Mouse (Mus musculus) frontal cortex, adult (tissue): ENCODE data around the gene Cacna2d1.

ENCODE experiments used
- ATAC-seq: cut with Nextera tagmentation; 2 replicates; pipeline ENCODE4 v1.9.2; 2017; ENCODE audit warnings: mild to moderate bottlenecking, moderate library complexity, mixed read lengths; ENCODE audit not compliant: low TSS enrichment

The Cacna2d1 gene

GRCm38 (mm10) chr5:15983354-15983753 lies 48.9 kb downstream of the Cacna2d1 start:
- ATAC-seq: peak; percentile 62; the same call in 1 of the 2 replicates

DNA sequence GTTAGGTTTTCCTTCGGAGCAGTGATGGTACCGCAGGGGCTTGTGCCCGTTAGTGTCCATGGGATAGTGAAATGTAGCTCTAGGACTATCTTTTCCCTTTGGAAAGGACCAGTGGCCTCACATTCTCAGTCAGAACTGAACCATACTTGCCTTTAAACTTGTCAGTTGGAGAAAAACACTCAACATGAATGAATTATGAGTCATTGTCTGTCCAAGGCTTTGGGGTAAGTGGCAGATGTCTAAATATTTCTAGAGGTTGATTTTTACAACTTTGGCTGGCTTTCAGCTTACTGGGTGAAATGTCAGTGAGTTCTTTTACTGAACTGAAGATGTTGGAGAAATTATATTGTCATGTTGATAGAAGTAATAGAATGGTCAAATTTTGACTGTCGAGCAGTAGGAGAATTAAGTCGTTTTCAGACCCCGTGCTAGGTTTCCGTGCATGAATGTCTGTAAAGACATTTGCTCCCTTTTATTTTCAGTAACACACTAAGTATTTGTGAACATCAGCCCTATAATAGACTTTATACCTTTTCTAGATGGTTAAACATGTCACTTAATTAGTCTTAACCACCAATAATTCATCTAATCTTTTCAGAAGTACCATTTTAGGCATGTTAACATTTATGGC lies 50.9 kb downstream of the Cacna2d1 start:
- ATAC-seq: no peak

DNA sequence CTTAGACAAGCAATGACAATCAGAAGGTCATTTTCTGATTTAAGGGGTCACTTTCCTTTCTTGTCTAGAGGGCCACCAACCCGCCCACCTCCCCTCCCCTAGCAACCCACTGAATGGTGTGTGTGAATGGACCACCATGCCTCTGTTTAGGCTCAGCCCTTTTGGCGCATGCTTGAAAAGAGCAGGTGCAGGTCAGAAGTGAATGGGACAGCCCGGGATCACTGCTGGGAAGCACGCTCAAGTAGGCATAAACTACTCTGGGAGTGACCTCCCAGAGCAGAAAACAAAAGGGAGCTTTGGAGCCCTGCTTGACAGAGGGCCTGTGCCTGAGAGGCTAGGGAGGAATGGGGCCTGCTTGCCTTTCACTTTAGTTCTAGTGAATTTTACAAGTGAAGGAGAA lies 51.4 kb downstream of the Cacna2d1 start:
- no peak for ATAC-seq

GRCm38 (mm10) chr5:15991428-15992139 lies 57.1 kb downstream of the Cacna2d1 start:
- ATAC-seq: peak; percentile 38; the same call in 1 of the 2 replicates

DNA sequence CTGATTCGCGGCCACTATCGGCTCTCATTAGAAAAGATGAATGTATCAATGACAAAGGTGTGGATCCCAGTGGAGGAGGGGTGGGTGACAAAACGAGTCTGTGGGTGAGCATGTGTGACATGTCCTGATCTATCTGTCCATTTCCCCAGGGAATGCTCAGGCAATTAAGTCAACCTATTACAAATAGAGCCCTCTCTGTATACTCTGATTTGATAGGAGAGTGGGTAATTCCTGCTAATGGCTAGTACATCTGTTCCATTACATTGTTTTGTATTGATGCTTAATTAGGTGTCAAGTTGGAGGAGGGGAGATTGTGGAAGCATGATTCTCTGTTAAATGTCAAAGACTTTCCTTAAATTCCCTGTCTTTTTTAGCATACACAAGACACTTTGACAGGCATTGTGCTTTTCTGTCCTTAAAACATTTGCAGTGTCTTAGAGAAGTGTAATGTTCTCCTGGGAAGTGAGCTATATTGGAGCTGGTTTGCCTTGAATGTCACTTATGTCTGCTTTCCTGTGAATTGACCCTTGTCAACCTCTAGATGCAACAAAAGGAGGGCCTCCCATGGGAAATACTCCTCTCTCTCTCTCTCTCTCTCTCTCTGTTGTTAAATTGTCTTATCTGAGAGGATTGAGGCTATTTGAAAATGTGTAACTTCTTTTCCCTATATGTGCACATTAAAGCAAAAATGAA lies 58.9 kb downstream of the Cacna2d1 start:
- ATAC-seq: no peak

DNA sequence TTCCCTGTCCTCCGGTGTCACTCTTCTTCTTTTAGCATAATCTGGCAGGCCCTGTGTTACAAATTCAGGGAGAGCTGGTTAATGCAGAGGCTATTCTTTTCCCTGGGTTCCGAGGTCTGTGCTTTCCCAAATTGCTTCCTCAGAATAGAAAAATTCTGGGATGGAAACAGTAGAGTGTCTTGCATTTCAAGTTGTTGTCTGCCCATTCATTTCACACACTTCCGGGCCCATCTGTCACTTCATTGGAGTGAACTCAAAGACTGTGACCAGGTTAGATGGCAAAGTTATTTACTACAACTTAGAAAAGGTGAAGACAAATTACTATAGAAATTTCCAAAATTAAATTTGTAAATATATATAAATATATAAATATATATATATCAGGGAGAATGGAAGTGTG lies 62.7 kb downstream of the Cacna2d1 start:
- no peak for ATAC-seq

- no peak for ATAC-seq
Observed at GRCm38 (mm10) chr5:15997769-15998168, 63.3 kb downstream of the Cacna2d1 start.

- peak; percentile 92 for ATAC-seq
Observed at GRCm38 (mm10) chr5:16000917-16001316, 66.4 kb downstream of the Cacna2d1 start.

GRCm38 (mm10) chr5:16002431-16003063 lies 68.1 kb downstream of the Cacna2d1 start:
- ATAC-seq: no peak

- ATAC-seq: no peak
Observed at GRCm38 (mm10) chr5:16004305-16004704, 69.8 kb downstream of the Cacna2d1 start.

DNA sequence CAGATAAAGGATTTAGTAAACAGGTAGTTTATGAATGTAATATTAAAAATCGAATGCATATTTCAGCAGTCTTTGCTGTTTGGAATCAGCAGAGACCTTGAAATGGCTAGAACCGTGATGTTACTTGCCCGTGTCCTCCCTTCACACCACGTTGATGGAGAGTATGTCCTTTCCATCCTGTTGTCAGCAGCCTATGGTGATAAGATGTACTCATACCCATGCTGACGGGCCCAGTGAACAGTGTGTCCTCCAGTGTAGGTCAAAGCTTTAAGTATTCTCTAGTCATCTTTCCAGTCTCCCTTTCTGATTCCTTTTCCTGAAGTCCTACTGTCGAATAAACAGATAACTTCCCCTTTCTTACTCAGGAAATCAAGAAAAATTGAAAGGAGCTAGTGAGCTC lies 72.5 kb downstream of the Cacna2d1 start:
- ATAC-seq: no peak

GRCm38 (mm10) chr5:16013649-16014048 lies 79.2 kb downstream of the Cacna2d1 start:
- ATAC-seq: no peak

GRCm38 (mm10) chr5:16014392-16014791 lies 79.9 kb downstream of the Cacna2d1 start:
- no peak for ATAC-seq

DNA sequence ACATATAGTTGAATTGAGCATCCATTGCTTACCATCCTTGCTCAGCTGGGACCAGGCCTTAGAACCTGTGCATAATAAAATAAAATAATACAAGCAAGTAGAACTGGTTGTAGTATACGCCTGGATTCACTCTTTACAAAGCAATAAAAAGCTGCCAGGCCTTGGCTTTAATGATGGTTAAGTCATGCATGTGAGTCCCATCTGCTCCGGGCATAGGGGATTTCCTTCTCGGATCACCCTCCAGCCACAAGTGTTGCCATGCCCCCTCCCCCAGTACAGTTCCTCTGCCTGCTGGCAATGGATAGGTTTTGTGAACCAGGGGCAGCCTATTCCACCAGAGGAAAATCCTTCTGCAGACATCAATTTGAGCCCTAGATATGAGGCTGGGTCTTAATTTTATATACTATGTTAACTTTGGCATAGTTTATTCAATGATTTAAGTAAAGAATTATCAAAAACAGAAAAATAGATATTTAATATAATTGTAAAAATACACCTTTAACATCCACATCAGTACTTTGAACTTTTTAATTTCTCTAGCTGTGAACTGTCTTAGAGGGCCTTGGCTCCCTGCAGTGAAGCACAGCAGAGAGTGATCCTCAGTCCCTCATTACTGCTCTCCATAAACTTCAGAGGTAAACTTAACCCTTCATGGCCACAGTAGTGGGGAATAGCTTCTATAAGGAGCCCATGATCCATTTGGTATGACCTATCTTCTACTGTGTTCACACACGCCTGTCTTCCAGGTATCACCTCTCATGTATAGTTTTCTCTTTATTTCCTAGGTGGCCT lies 90.3 kb downstream of the Cacna2d1 start:
- ATAC-seq: no peak

- no peak for ATAC-seq
Observed at GRCm38 (mm10) chr5:16028881-16029280, 94.4 kb downstream of the Cacna2d1 start.

DNA sequence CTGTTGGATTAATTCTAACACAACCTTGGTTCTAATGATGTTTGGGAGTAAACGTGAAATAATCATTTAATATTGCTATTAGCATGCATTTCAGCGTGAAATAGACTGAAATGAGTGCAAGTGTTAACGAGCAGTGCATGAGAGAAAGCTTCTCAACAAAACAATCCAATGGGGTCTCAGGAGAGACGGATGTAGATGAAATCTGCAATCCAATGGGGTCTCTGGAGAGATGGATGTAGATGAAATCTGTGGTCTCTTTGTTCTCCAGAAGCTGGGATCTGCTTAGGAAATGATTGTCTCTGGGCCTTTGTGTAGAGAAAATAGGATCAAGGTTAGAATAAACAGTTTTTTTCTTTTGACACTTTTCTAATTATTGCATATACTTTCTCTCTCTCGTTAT lies 95.0 kb downstream of the Cacna2d1 start:
- ATAC-seq: no peak

- no peak for ATAC-seq
Observed at GRCm38 (mm10) chr5:16033569-16033968, 99.1 kb downstream of the Cacna2d1 start.

DNA sequence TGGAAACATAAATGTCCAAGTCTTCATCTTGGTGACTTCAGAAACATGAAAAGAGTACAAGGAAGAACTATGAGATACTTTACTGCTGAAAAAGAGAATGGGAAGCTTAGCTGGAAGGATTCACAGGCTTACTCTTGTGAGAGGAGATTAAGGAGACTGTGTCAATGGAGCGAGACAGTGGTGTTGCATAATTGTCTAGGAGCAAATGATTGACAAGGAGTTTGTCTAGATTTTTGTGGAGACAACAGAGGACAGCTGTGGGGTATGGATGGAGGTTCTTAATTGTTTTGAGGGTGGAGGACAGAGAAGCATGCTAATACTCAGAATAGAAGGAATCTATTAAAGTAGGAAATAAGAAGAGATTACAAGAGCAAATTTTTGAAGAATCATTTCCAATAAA lies 100.8 kb downstream of the Cacna2d1 start:
- ATAC-seq: no peak

DNA sequence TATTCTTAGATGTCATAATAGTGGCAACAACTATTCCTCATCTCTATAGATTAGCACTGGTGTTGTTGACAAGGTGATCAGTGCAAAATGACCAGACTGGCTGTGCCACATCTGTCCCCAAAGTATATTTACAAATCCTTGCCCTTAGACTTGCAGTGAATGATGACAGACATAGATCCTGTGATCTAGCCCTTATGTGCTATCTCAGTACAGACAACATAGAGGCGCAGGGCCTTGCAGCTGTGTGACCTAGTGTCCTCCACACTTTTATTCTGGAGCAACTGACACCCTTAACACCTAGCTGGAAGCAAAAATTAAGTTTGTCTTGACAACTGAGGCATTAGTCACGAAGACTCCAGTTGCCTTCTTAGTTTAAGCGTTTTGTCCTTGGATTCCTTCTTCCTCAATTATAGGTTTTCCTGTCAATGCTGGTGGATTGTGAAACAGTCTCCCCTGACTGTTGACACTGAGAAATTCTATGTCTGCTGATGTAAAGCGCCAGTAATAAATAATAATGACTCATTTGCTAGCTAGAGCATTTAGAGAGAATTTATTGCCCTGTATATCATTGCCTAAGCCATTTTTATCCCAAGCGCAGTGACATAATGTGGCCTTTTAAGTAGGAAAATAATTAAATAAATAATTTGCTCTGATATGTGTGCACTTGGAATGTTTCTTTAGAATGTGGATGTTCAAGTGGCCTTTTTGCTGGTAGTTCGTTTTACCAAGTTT lies 110.8 kb downstream of the Cacna2d1 start:
- no peak for ATAC-seq

DNA sequence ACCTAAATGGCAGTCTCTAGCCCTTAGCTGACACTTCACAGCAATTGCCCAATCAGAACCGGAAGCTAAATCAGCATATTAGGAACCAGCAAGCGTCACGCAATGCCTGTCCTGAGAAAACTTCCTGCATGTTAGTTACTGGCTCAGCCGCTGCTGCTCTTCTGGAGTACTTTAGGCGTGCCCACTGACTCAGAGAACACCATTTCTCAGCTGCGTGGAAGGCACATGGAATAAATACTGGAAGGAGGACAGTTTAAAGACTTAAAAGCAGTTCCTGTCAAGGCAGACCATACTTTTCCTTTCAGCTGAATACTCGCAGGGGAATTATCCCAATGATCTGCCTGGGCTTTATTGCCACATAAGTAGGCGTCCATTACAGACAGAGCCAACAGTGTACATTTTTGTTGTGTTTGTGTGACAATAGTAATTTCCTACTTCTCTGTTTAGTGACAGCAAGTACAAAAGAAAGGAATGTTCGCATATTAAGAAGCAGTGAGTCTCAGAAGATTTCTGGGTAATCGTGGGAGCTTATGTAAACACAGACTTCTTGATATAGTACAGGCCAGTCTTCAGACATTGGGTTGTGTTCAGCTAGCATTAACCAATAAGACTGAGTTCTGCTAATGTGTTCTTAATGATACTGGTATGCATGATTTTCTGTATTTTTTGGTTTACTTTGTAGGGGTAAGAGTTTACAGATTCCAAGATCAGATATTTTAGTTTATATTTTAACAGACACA lies 113.1 kb downstream of the Cacna2d1 start:
- peak; percentile 90 for ATAC-seq
